Mouse (Mus musculus) olfactory bulb, adult 2 months (tissue): ENCODE data around the gene St5. TPM values are rescaled to one million over a fixed set of nuclear protein-coding genes. Genes with fewer than 3 reads are reported as not detected.

Experiments used
- H3K27ac ChIP-seq: fragments of 200-500 bp; 2 replicates; pipeline ENCODE4 v1.5.1; 2012; ENCODE audit warnings: low read depth, low read length; ENCODE audit not compliant: insufficient read depth
- H3K4me1 ChIP-seq: fragments of 200-500 bp; 2 replicates; pipeline ENCODE4 v1.6.1; 2012; ENCODE audit warnings: low read length; ENCODE audit not compliant: control insufficient read depth, insufficient read depth
- H3K4me3 ChIP-seq: fragments of 200-500 bp; 2 replicates; pipeline ENCODE4 v1.5.1; 2012; ENCODE audit warnings: mild to moderate bottlenecking, low read depth, low read length, moderate library complexity; ENCODE audit not compliant: insufficient read depth
- CTCF ChIP-seq: fragments of 200-500 bp; IDR thresholded peaks from 2 replicates; pipeline ENCODE4 v1.5.1; 2012; ENCODE audit warnings: low read depth, mild to moderate bottlenecking, low read length, moderate library complexity; ENCODE audit not compliant: insufficient read depth
- POLR2A ChIP-seq: fragments of 200-500 bp; IDR thresholded peaks from 2 replicates; pipeline ENCODE4 v1.6.1; 2012; ENCODE audit warnings: mild to moderate bottlenecking, low read depth, low read length, moderate library complexity; ENCODE audit not compliant: insufficient read depth
- WGBS: fragments of 180-500 bp; shearing (Covaris S2); methylation state at CpG from one replicate; pipeline ENCODE4 v1.1.7; 2018; 5-methylcytosine and 5-hydroxymethylcytosine counted together
- polyA plus RNA-seq: library from polyadenylated mRNA; stranded (reverse); fragments of >200 nt; gene quantifications from 2 replicates; pipeline ENCODE4 v1.2.4, GENCODE M21; 2012; ENCODE audit warnings: low replicate concordance; ENCODE audit not compliant: missing spikeins, insufficient read depth, insufficient read length

Gene St5
- polyA plus RNA-seq, 1 experiment, result not detected

DNA sequence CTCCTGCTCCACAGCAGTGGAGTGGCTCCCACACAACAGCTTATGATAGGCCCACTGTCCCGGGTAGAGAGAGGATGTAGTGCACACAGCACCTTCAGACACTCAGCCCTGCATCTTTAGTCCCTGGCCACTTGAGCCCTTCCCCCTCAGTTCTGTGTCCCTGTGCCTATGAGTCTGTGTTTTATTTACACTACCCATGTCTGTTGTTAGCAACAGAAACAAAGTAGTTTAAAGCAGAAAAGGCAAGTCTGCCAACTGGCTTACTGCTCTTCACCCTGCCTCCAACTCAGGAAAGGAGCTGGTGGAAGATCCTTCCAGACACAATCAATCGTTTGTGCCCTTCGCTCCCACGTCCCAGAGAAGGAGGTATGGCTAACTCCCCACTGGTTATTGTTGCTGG lies 111.2 kb downstream of the St5 start:
- TF ChIP-seq CTCF (no peak), POLR2A (no peak)
- H3K4me3 ChIP-seq, result no peak overlapping the region
- WGBS, result 47% methylated on average over 4 of the region's 4 CpGs
- H3K27ac ChIP-seq, result no peak overlapping the region
- no peaks in the 10 kb centered on the region for H3K4me1 ChIP-seq

DNA sequence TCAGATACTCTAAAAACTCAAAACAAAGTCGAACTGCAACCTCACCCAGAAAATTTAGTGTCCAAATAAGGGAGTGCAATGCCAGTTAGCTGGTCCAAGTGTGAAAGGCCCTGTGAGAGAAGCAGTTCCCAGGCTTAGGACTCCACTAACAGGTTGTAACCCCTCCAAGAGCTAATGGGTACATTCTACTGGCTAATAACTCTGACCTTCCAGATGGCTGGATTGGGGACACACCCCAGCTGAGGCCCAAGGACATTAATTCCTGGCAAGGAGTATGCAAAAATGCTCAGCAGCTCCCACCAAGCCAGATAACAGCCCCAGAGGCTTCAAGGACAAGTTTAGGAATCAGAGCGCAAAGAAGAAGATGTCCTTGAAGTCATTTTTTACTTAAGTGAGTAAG lies 112.8 kb downstream of the St5 start:
- 49% methylated on average over 2 of the region's 2 CpGs for WGBS
- TF ChIP-seq CTCF (no peak), POLR2A (no peak)
- H3K27ac ChIP-seq, result no peak overlapping the region
- no peaks in the 10 kb centered on the region for H3K4me1 ChIP-seq
- no peak overlapping the region for H3K4me3 ChIP-seq

DNA sequence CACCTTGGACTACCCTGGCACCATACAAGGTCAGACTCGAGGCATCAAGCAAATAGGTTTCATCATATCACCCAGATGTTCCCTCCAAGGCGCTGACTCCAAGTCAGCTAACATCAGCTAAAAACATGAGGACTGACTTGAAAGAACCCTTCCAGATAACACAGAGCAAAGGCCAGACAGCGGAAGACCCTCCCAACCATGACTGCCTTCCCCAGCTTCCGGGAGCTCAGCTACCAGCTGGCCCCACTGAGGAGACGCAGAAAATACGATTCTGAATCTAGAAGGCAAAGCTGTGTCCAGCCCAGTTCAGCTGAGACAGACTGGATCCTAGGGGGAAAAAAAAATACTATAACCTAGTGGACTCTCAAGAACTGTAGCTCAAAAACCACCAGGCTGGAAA lies 114.4 kb downstream of the St5 start:
- TF ChIP-seq POLR2A (no peak), CTCF (no peak)
- Histone ChIP-seq H3K27ac (no peak overlapping the region), H3K4me1 (no peaks in the 10 kb centered on the region), H3K4me3 (no peak overlapping the region)
- 83% methylated on average over 6 of the region's 6 CpGs for whole genome bisulfite sequencing

DNA sequence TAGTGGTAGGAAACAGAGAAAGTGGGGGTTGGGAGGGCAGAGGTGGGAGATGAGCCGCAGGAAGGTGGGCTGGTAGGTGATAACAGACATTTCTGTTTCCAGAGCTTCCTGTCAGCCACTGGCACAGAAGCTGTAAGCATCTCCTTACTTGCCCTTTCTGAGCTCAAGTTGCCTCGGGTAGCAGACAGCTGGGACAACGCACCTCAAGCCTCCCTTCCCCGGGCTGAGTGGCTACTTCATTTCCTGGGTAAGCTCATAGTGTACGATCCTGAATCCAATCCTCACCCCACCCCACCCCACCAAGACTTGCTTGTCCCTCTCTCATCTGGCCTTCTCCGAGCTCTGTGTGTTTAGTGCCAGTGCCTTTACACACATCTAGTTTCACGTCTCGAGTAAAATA lies 115.3 kb downstream of the St5 start:
- 86% methylated on average over 8 of the region's 8 CpGs for WGBS
- Histone ChIP-seq H3K27ac (no peak overlapping the region), H3K4me3 (no peak overlapping the region), H3K4me1 (no peaks in the 10 kb centered on the region)
- TF ChIP-seq POLR2A (no peak), CTCF (no peak)

DNA sequence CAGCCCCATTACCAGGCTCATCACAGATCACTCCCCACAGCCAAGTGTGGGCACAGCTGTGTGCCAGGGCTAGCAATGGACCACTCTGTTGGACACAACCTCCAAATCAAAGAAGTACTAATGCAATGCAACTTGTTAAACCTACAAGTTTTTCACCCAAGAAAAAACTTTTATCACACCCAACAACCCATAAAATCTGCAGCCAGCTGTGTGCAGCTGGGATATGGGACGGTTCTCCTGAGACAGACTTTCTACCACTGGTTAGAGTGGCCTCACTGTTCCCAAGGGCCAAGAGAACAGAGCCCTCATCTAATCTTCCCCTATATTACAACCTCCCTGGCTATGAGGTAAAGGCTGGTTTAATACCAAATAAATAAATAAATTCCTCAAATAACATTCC lies 118.9 kb downstream of the St5 start:
- Histone ChIP-seq H3K4me1 (peaks cover under 1% of the 10 kb centered on the region; the same call in 1 of the 2 replicates), H3K4me3 (no peak overlapping the region), H3K27ac (no peak overlapping the region)
- no peak for TF ChIP-seq CTCF
- no peak for TF ChIP-seq POLR2A
- WGBS, result 94% methylated on average over 1 of the region's 1 CpGs

DNA sequence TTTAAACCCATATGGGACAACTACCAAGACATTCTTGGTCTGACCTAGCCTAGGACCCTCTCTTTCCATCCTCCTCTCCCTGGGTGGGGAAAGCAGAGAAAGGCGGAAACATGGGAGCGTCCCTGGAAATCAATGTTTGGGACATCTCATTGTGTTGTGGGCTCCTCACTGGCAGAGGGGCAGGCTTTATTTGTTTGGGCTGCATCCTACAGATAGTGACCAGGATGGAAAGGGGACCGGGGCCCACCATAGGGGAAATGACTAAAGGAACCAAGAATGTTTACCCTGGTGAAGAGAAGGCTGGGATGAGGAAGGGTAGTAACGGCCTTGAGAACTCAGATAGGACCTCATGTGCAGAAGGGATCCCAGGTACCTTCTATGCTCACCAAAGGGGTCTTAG lies 122.9 kb downstream of the St5 start:
- H3K4me1 ChIP-seq, result peaks cover 5% of the 10 kb centered on the region
- WGBS, result 87% methylated on average over 4 of the region's 4 CpGs
- no peak overlapping the region for H3K4me3 ChIP-seq
- no peak overlapping the region for H3K27ac ChIP-seq
- TF ChIP-seq POLR2A (no peak), CTCF (no peak)

DNA sequence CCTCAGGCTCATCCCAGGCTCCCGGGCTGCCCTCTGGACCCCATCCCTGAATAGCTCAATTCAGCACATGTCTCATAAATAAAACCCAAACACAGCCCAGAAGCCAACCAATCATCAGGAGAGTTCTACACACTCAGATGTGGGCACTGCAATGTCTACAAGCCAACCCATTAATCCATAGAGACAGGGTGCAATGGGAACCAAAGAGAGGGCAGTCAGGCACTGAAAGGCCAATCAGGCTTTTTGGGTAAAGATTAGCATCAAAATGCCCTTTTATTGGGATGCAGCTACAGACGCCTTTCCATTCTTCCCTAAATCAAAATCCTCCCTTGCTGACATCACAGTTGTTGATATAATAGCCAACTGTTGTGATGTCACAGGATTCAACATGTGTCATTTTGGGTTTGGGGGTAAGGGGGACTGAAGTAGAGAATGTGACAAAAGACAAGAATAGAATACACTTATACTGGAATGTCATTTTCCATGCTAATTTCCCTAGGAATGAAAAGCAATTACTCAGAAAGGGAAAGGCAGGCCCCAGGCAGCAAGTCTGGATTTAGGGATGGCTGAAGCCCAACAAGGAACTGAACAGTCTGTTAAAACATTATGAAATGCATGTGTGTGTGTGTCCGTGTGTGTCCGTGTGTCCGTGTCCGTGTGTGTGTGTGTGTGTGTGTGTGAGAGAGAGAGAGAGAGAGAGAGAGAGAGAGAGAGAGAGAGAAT lies 123.7 kb downstream of the St5 start:
- TF ChIP-seq POLR2A (no peak), CTCF (no peak)
- peaks cover 7% of the 10 kb centered on the region for H3K4me1 ChIP-seq
- WGBS, result 49% methylated on average over 6 of the region's 6 CpGs
- H3K4me3 ChIP-seq, result no peak overlapping the region
- no peak overlapping the region for H3K27ac ChIP-seq

DNA sequence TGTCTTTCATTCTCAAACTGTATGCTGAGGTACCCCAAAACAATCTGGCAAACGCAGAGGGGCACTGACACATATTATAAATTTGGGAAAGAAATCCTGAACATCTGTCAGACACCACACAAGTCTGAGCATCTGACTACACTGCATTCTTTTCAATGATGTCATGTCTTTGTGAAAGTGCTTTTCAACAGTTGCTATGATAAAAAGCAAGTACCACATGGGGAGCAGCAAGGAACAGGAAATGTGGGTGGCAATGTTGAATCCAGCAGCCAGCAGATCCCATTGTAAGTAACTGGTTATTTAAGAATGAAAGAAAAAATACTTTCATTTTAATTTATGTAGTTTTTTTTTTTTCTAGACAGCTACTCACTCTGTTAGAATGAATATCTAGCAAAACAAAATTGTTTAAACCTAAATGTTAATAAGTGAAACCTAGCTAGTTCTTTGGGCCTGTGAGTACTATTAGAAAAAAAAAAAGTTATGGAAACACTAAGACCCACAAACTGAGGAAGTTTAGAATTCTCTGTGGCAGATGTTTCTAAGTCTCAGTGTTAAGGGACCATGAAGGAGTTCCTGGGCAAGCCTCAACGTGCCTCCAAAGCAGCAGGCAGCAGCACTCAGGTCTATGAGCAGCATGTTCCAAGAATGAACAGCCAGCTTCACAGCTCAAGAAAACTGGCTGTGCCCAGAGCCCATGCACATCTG lies 124.4 kb downstream of the St5 start:
- TF ChIP-seq POLR2A, result no peak
- no peak for TF ChIP-seq CTCF
- Histone ChIP-seq H3K4me1 (peaks cover 7% of the 10 kb centered on the region), H3K27ac (no peak overlapping the region), H3K4me3 (no peak overlapping the region)
- WGBS, result 53% methylated on average over 2 of the region's 2 CpGs
